Mouse (Mus musculus) brain, embryonic 18.5 days (tissue): ENCODE measurements at regions not wholly inside any gene's neighbourhood (a gene's known extent, or its start where the extent isn't known, plus 50 kb on each side); places are given as distances from the start of the nearest gene placed in this dataset.

Source experiments
- DNase-seq: peaks from one replicate; pipeline ENCODE4 v3.0.0-alpha.2; 2012; ENCODE audit warnings: low read depth, low spot score

DNA sequence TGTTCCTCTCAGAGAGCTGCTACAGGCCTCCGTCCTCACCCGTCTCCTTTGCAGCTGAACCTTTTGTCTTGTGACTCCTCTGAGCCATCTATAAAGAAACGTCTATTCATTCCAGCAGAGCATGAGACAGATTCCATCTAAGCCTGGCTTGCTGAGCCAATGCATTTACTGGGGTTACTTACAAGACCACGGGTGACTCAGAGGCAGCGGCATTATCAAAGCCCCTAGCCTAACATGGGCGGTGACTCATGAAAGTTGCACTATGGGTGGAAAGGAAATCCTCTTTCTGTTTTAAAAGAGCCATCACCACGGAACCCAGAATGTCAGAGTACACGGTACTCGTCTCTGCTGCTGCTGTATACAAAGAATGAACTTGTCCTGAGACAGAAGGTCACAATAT, 62.8 kb upstream of the Rbms3 start:
- DNase-seq = no peak

DNA sequence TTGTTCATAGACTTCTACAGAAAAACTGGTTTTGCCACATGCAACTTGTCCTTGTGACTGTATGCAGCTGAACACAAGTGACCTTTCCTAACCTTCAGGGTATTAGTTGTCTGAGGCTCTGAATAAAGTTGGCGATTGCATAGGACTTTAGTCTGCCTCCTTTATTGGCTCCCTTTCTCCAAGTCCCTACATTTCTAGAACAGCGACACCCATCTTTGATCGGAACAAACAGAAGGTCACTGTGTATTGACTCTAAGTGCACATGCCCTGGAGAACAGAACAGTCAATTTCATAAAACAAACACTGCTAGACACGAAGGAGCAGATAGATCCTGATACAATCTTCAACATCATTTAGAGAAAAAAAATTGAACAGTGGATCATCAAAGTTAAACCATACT, 60.2 kb upstream of the Rbms3 start:
- DNase-seq = no peak
